Mouse (Mus musculus): ENCODE data around the gene Glyr1.

Gene Glyr1

GRCm38 (mm10) chr16:5049774-5050234, at the start of gene Glyr1, which contains the start of gene Ubn1:
Glyr1 (minus strand) TSS chr16:5049863.
Ubn1 (plus strand) TSS chr16:5050057.
- DNase-seq, result peak; percentile 99

DNA sequence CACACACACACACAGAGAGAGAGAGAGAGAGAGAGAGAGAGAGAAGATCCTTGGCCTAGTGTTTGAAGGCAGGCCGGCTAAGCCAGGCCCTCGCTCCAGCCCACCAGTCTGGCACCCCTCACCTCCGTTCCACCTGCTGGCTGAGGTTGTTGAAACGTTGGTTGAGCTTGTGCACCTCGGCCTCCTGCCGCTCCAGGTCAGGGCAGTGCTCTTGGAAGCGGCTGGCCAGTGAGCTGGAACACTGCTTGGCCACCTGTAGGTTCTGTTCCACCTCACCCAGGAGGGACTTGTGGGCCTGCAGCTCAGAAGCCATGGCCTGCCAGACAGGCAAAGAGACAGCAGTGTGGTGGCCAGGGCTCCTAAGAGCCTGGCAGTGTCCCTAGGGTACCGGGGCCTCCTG, 46.8 kb upstream of the Glyr1 start:
- DNase-seq, result peak; percentile 56

- peak; percentile 70 for DNase-seq
These were observed 43.6 kb upstream of the Glyr1 start for GRCm38 (mm10) chr16:5093285-5093684.

DNA sequence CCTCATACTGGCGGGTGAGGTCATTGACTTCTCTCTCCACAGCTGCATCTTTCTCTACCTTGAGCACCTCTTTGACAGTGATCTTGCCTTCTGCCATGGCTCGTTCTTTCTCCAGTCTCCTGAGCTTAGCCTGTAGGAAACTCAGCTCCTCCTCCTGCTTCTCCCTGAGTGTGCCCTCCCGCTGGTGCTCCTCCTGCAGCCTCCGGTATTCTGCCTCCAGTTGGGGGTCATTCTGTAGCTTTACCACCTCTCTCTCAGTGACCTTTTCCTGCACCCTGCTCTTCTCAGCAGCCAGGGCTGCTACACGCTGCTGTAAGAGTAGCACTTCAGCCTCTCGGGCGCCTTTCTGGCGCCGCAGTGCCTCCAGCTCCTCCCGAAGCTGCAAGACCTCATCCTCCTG, 39.4 kb upstream of the Glyr1 start:
- DNase-seq, result no peak

DNA sequence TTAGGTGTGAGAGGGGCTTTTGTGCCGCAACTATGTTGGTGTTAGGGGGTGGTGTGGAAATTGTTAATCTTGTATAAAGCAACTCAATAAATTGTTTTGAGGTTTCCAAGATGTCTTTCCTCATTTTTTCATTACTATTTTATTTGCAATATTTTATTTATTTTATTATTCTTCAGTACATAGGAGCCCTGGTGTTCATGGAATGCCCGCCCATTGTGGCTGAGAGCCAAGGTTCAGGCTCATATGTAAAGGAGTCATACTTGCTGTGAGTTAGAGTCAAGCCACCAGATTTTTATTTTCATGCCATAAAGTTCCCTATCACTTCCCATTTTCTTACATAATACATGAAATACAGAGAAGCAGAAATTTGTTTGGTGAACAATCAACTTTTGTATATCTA, 36.5 kb upstream of the Glyr1 start:
- no peak for DNase-seq

DNA sequence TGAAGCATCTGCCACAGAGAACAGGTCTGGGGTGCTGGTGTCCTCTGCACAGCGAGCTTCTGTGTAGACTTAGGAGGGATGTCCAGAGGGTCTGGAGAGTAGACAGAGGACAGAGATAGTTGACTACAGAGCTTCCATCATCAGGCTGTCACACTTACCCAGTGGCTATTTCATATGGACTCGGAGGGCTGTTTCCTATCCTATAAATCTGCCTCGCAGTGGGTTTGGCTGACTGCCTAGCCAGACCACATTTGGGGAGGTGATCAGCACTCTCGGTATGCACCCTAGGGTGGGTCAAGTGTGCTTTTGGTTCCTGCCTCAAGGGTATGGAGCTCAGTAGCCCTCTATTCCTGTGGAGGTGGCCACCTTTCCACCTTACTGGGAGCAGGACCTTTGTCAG, 35.5 kb upstream of the Glyr1 start:
- no peak for DNase-seq

GRCm38 (mm10) chr16:5074341-5074740, 24.7 kb upstream of the Glyr1 start:
- no peak for DNase-seq

DNA sequence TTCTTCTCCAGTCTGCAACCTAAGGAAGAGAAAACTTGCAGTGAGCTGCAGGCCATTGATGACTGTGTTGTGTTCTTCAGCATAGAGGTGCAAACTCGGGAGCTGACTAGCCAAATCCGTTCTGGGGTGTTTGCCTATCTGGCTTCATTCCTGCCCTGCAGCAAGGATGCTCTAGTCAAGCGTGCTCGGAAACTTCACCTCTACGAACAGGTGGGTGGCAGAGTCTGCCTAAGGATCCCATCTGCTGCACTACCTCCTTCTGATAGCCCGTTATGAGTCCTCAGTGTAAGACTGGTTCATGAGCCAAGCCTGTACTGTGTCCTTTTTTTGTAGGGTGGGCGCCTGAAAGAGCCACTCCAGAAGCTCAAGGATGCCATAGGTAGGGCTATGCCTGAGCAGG, 22.3 kb upstream of the Glyr1 start:
- DNase-seq, result no peak

DNA sequence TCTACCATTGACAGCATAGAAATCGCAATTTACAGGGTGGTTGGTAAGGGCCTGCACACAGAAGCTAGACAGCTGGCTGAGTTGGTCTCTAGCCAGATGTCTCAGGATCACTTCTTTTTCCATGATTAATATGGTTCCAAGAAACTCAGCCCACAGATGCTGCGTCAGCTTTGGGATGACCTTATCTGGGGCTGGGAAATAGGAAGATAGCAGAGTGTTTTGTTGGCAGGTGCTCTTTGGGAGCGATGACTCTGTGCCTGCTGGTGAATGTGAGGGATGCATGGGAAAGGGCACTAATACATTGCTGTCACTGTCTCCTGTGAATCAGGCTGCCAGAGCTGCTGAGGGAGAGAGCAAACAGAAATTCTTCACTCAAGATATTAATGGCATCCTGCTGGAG, 20.7 kb upstream of the Glyr1 start:
- DNase-seq, result no peak

GRCm38 (mm10) chr16:5063472-5063871, 13.8 kb upstream of the Glyr1 start:
- DNase-seq, result no peak

DNA sequence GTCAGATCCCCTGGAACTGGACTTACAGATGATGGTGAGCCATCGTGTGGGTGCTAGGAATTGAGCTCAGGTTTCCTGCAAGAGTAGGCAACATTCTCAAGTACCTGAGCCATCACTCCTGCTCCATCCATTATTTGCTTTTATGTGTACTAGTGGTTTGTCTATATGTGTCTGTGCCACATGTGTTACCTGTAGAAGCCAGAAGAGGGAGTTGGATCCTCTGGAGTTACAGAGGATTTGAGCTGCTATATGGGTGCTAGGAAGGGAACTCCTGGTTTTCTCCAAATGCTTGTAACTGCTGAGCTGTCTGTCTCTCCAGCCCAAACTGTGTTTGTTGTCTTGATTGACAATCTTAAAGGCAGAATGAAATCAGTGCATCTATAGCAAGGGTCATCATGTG, 8.5 kb upstream of the Glyr1 start:
- no peak for DNase-seq

- DNase-seq, result peak; percentile 81
These were observed 818 bp upstream of the Glyr1 start for GRCm38 (mm10) chr16:5050251-5051110.

GRCm38 (mm10) chr16:5049182-5049773, 385 bp downstream of the Glyr1 start:
- DNase-seq, result no peak

GRCm38 (mm10) chr16:5045322-5045721, 4.3 kb downstream of the Glyr1 start:
- DNase-seq, result no peak

GRCm38 (mm10) chr16:5036649-5037234, 12.9 kb downstream of the Glyr1 start:
- peak; percentile 20 for DNase-seq

- DNase-seq, result no peak
These were observed 14.1 kb downstream of the Glyr1 start for GRCm38 (mm10) chr16:5035591-5035990.

GRCm38 (mm10) chr16:5029847-5030246, 19.8 kb downstream of the Glyr1 start:
- no peak for DNase-seq

DNA sequence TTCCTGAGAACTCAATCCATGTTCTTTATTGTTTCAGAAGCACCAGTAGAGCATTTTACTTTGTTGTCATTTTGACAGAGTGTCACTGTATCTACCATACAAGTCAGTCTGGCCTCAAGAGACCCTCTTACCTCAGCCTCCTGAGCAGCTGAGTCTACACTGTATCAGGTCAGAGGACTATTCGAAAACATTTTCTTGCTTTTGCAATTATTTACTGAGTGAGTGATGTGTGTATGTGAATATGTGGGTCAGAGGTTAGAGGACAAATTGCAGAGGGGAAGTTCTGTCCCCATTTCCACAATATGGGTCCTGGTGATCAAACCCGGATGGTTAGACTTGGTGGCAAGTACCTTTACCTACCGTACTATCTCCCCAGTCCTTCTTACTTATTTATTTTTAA, 25.6 kb downstream of the Glyr1 start:
- DNase-seq, result no peak

- DNase-seq, result no peak
These were observed 35.1 kb downstream of the Glyr1 start for GRCm38 (mm10) chr16:5014578-5014977.

GRCm38 (mm10) chr16:5013054-5013838, 36.4 kb downstream of the Glyr1 start, which contains the start of gene Rogdi:
Rogdi (minus strand) TSS chr16:5013553.
- DNase-seq, result peak; percentile 100

DNA sequence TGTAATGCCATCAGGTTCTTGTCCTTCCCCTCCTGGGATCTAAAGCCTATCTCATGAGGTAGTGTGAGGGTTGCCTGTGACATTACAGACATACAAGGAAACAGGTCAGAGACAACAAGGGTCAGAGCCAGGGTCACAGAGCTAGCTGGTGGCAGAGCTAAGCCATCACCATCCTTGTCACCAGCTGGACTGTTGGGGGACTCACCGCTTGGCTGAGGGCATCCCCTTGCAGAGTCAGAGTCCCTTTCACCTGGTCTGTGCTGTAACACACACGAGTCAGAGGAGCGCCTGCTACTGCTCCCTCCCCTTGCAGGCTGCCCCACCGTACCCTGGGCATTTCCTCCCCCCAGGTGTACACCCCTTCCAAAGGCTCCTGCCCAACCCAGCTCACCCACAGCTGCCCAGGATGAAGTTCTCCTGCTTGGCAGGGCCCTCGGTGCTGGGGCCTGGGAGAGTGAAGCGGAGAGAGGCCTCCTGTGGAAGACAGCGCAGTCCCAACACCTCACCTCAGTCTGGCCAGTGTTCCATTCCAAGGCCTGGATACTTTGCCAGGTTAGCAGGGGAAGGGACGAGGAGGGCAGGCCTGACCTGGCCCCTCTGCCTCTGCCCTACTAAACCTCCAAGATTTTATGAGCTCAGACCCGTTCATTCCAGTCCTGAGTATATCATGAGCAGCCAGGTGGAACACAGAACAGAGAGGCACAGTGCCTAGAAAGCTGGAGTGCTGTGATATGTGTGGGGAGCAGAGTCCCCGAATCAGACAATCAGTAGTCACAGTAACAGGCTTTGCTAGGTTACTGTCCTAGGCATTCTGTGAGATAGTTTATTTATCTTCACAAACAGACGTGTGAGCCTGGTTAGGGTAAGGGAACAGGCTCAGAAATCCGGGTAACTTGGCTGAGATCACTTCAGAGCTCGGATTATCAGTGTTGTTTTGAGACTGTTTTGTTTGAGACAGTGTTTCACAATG, 37.3 kb downstream of the Glyr1 start:
- peak; percentile 70 for DNase-seq

DNA sequence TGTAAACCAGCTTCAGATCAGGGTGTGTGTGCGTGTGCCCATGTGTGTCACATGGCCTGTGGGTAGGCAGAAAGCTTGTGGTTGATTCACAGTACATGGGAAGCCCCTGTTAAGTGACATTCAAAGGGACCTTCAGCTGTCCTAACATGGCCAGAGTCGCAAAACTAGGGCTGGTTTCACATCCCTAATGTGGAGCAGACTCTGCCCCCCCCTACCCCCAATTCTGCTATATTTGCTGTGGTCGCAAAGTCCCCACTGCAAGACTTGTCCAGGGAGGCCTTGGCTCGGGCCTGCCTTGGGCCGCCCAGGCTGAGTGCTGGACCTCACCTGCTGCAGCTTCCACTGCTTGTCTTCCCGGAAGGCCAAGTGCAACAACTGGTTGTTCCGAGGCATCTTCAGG, 38.4 kb downstream of the Glyr1 start:
- DNase-seq, result no peak
